Mouse (Mus musculus) liver, embryonic 13.5 days (tissue): Measurements from ENCODE around the gene Padi2. TPM values are rescaled to one million over a fixed set of nuclear protein-coding genes. Genes with fewer than 3 reads are reported as not detected.

Experiments
- ATAC-seq: fragments of 200-750 bp; cut with Nextera tagmentation; 2 replicates; pipeline ENCODE4 v1.8.0; 2017; ENCODE audit warnings: low read depth, mild to moderate bottlenecking, moderate number of reproducible peaks, moderate library complexity
- DNase-seq: peaks from one replicate; pipeline ENCODE4 v3.0.0; 2022
- H3K27ac ChIP-seq: fragments of 300-500 bp; sonication (generic); 2 replicates; pipeline ENCODE4 v1.5.1; 2015; ENCODE audit warnings: moderate library complexity, mild to moderate bottlenecking, inconsistent platforms
- H3K27me3 ChIP-seq: fragments of 300-500 bp; sonication (generic); 2 replicates; pipeline ENCODE4 v1.6.1; 2015; ENCODE audit warnings: mild to moderate bottlenecking, inconsistent platforms
- H3K36me3 ChIP-seq: fragments of 300-500 bp; sonication (generic); 2 replicates; pipeline ENCODE4 v1.6.1; 2015; ENCODE audit warnings: mild to moderate bottlenecking, inconsistent platforms
- H3K4me1 ChIP-seq: fragments of 300-500 bp; sonication (generic); replicated peaks from 2 replicates; pipeline ENCODE4 v1.6.1; 2015; ENCODE audit warnings: inconsistent platforms
- H3K4me2 ChIP-seq: fragments of 300-500 bp; sonication (generic); 2 replicates; pipeline ENCODE4 v1.6.1; 2015; ENCODE audit warnings: inconsistent platforms, mild to moderate bottlenecking, moderate library complexity
- H3K4me3 ChIP-seq: fragments of 300-500 bp; sonication (generic); replicated peaks from 2 replicates; pipeline ENCODE4 v1.5.1; 2015; ENCODE audit warnings: mild to moderate bottlenecking, inconsistent platforms
- H3K9ac ChIP-seq: fragments of 300-500 bp; sonication (generic); 2 replicates; pipeline ENCODE4 v1.6.1; 2015; ENCODE audit warnings: mild to moderate bottlenecking, inconsistent platforms
- H3K9me3 ChIP-seq: fragments of 300-500 bp; sonication (generic); replicated peaks from 2 replicates; pipeline ENCODE4 v1.6.1; 2016; ENCODE audit warnings: inconsistent platforms
- WGBS: fragments of 180-500 bp; shearing (Covaris S2); methylation state at CpG from one replicate; pipeline ENCODE4 v1.1.7; 2015; ENCODE audit not compliant: insufficient replicate concordance; 5-methylcytosine and 5-hydroxymethylcytosine counted together
- polyA plus RNA-seq: library from polyadenylated mRNA; unstranded; fragments of >200 nt; fragmentation: Nextera tagmentation; extraction: Ambion mirVana; gene quantifications from 2 replicates; pipeline ENCODE4 v1.2.1, GENCODE M21; 2015

Gene Padi2
- polyA plus RNA-seq, 1 experiment from 2014 or later, result 1.9 TPM

- Histone ChIP-seq H3K9me3 (peaks cover 9% of the 10 kb centered on the region), H3K4me2 (no peak overlapping the region), H3K9ac (no peak overlapping the region), H3K27me3 (peaks cover 8% of the 10 kb centered on the region), H3K4me3 (no peak overlapping the region), H3K27ac (no peak overlapping the region), H3K36me3 (no peaks in the 10 kb centered on the region), H3K4me1 (no peaks in the 10 kb centered on the region)
- no peak for ATAC-seq
- DNase-seq, result no peak
- WGBS, result 85% methylated on average over 13 of the region's 13 CpGs
Observed at GRCm38 (mm10) chr4:140881771-140882170, 24.4 kb upstream of the Padi2 start.

- Histone ChIP-seq H3K4me2 (no peak overlapping the region), H3K9ac (no peak overlapping the region), H3K27me3 (peaks cover 6% of the 10 kb centered on the region), H3K27ac (no peak overlapping the region), H3K36me3 (no peaks in the 10 kb centered on the region), H3K4me3 (no peak overlapping the region), H3K9me3 (peaks cover 9% of the 10 kb centered on the region), H3K4me1 (no peaks in the 10 kb centered on the region)
- DNase-seq, result no peak
- WGBS, result 42% methylated on average over 4 of the region's 4 CpGs
- no peak for ATAC-seq
Observed at GRCm38 (mm10) chr4:140882365-140882764, 23.8 kb upstream of the Padi2 start.

- H3K4me2 ChIP-seq, result no peak overlapping the region
- H3K27me3 ChIP-seq, result 0 out of 2 replicates have a peak, but pooled peaks cover 3% of the 10 kb centered on the region
- H3K9ac ChIP-seq, result no peak overlapping the region
- H3K27ac ChIP-seq, result no peak overlapping the region
- no peaks in the 10 kb centered on the region for H3K4me1 ChIP-seq
- H3K9me3 ChIP-seq, result peaks cover 9% of the 10 kb centered on the region
- WGBS, result 84% methylated on average over 3 of the region's 3 CpGs
- H3K36me3 ChIP-seq, result no peaks in the 10 kb centered on the region
- ATAC-seq (no peak), DNase-seq (no peak)
- no peak overlapping the region for H3K4me3 ChIP-seq
Observed at GRCm38 (mm10) chr4:140882981-140883380, 23.2 kb upstream of the Padi2 start.

- Histone ChIP-seq H3K4me3 (no peak overlapping the region), H3K27ac (no peak overlapping the region), H3K4me2 (no peak overlapping the region), H3K9me3 (peaks cover 9% of the 10 kb centered on the region), H3K36me3 (no peaks in the 10 kb centered on the region), H3K27me3 (0 out of 2 replicates have a peak, but pooled peaks cover 3% of the 10 kb centered on the region), H3K4me1 (no peaks in the 10 kb centered on the region), H3K9ac (no peak overlapping the region)
- DNase-seq (no peak), ATAC-seq (no peak)
- 46% methylated on average over 4 of the region's 4 CpGs for WGBS
Observed at GRCm38 (mm10) chr4:140883852-140884251, 22.3 kb upstream of the Padi2 start.

GRCm38 (mm10) chr4:140891525-140892162, 14.5 kb upstream of the Padi2 start:
- H3K27ac ChIP-seq, result no peak overlapping the region
- H3K4me1 ChIP-seq, result no peaks in the 10 kb centered on the region
- H3K9ac ChIP-seq, result no peak overlapping the region
- no peak overlapping the region for H3K4me3 ChIP-seq
- no peak for ATAC-seq
- no peaks in the 10 kb centered on the region for H3K27me3 ChIP-seq
- DNase-seq, result no peak
- no peak overlapping the region for H3K4me2 ChIP-seq
- H3K9me3 ChIP-seq, result 0 out of 2 replicates have a peak, but pooled peaks cover 5% of the 10 kb centered on the region
- H3K36me3 ChIP-seq, result no peaks in the 10 kb centered on the region
- WGBS, result 77% methylated on average over 14 of the region's 14 CpGs

- Histone ChIP-seq H3K9me3 (0 out of 2 replicates have a peak, but pooled peaks cover 5% of the 10 kb centered on the region), H3K9ac (no peak overlapping the region), H3K36me3 (no peaks in the 10 kb centered on the region), H3K4me2 (no peak overlapping the region), H3K4me3 (no peak overlapping the region), H3K27ac (no peak overlapping the region), H3K27me3 (no peaks in the 10 kb centered on the region), H3K4me1 (no peaks in the 10 kb centered on the region)
- DNase-seq (no peak), ATAC-seq (no peak)
- 67% methylated on average over 1 of the region's 1 CpGs for WGBS
Observed at GRCm38 (mm10) chr4:140892163-140892530, 14.0 kb upstream of the Padi2 start.

GRCm38 (mm10) chr4:140904776-140905425, 1.2 kb upstream of the Padi2 start:
- Histone ChIP-seq H3K27ac (no peak overlapping the region), H3K4me3 (no peak overlapping the region), H3K4me2 (peak overlapping the region; percentile 66; the same call in 1 of the 2 replicates), H3K4me1 (peaks cover 40% of the 10 kb centered on the region), H3K27me3 (peaks cover 80% of the 10 kb centered on the region), H3K36me3 (no peaks in the 10 kb centered on the region), H3K9ac (no peak overlapping the region), H3K9me3 (no peaks in the 10 kb centered on the region)
- DNase-seq (no peak), ATAC-seq (no peak)
- WGBS, result 27% methylated on average over 14 of the region's 14 CpGs

GRCm38 (mm10) chr4:140905426-140905871, 695 bp upstream of the Padi2 start:
- no peaks in the 10 kb centered on the region for H3K9me3 ChIP-seq
- peaks cover 79% of the 10 kb centered on the region for H3K27me3 ChIP-seq
- H3K27ac ChIP-seq, result no peak overlapping the region
- peaks cover 41% of the 10 kb centered on the region for H3K4me1 ChIP-seq
- H3K4me3 ChIP-seq, result peak overlapping the region; percentile 41
- WGBS, result 10% methylated on average over 11 of the region's 11 CpGs
- ATAC-seq (no peak), DNase-seq (no peak)
- H3K4me2 ChIP-seq, result peak overlapping the region; percentile 66
- H3K36me3 ChIP-seq, result no peaks in the 10 kb centered on the region
- H3K9ac ChIP-seq, result peak overlapping the region; percentile 50; the same call in 1 of the 2 replicates

GRCm38 (mm10) chr4:140906827-140907280, 710 bp downstream of the Padi2 start:
- WGBS, result 48% methylated on average over 11 of the region's 11 CpGs
- no peak overlapping the region for H3K9ac ChIP-seq
- ATAC-seq, result no peak
- peaks cover 46% of the 10 kb centered on the region for H3K4me1 ChIP-seq
- no peak for DNase-seq
- peak overlapping the region; percentile 41; the same call in 1 of the 2 replicates for H3K4me3 ChIP-seq
- H3K4me2 ChIP-seq, result peak overlapping the region; percentile 66
- H3K27me3 ChIP-seq, result peaks cover 67% of the 10 kb centered on the region
- H3K27ac ChIP-seq, result no peak overlapping the region
- H3K9me3 ChIP-seq, result no peaks in the 10 kb centered on the region
- H3K36me3 ChIP-seq, result no peaks in the 10 kb centered on the region

- H3K27me3 ChIP-seq, result peaks cover 65% of the 10 kb centered on the region
- 57% methylated on average over 12 of the region's 12 CpGs for WGBS
- H3K4me3 ChIP-seq, result no peak overlapping the region
- peaks cover 46% of the 10 kb centered on the region for H3K4me1 ChIP-seq
- DNase-seq (no peak), ATAC-seq (no peak)
- H3K27ac ChIP-seq, result no peak overlapping the region
- H3K36me3 ChIP-seq, result no peaks in the 10 kb centered on the region
- no peak overlapping the region for H3K9ac ChIP-seq
- no peaks in the 10 kb centered on the region for H3K9me3 ChIP-seq
- no peak overlapping the region for H3K4me2 ChIP-seq
Observed at GRCm38 (mm10) chr4:140907306-140908024, 1.3 kb downstream of the Padi2 start.

- Histone ChIP-seq H3K27me3 (peaks cover 56% of the 10 kb centered on the region), H3K27ac (no peak overlapping the region), H3K4me3 (no peak overlapping the region), H3K4me2 (peak overlapping the region; percentile 11), H3K9ac (0 out of 2 replicates have a peak overlapping the region, but pooled peaks have one; percentile 14), H3K4me1 (peaks cover 46% of the 10 kb centered on the region), H3K36me3 (no peaks in the 10 kb centered on the region), H3K9me3 (no peaks in the 10 kb centered on the region)
- WGBS, result 30% methylated on average over 5 of the region's 5 CpGs
- peak; percentile 61 for DNase-seq
- peak; percentile 64 for ATAC-seq
Observed at GRCm38 (mm10) chr4:140908627-140909026, 2.5 kb downstream of the Padi2 start.
